Mouse (Mus musculus): ENCODE data around the gene Degs2. TPM values are rescaled to one million over a fixed set of nuclear protein-coding genes. Genes with fewer than 3 reads are reported as not detected.

Gene Degs2
- total RNA-seq, 2 experiments from 2014 or later, result not detected

DNA sequence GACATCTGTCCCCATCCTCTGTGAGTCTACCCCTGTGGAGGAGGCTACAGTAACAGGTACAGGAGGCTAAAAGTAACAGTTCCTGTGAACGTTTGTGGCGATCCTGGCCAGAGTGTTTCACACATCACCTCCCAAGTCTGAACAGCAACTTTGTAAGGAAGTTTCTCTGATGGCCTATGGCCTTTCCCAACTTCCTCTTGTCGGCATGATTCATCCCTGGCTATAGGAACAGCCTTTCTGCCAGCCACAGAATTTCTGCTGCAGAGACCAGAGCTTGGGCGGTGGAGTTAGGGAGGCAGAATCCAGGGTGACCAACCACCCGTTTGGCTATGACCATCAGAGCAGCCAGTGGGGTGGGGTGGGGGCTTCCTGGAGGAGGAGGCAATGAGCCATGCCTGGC lies 2.1 kb downstream of the Degs2 start:
- DNase-seq, result no peak

DNA sequence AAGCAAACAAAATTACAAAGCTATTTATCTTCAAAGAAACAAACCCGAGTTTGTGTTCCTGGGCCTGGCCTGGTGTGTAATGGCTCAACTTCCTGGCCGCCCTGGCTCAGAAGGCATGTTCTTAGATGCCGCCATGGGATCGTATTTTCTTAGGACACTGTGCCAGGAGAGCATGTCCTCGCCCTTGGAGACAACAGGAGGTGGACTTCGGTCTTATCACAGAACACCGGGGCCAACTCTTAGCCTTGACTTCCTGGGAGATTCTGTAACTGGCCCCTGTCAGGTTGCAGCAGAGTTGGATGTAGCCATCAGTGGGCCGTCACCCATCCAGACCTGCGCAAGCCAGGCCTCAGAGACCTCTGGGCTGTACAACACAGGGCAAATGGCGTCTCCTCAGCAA lies 2.5 kb downstream of the Degs2 start:
- DNase-seq, result no peak

DNA sequence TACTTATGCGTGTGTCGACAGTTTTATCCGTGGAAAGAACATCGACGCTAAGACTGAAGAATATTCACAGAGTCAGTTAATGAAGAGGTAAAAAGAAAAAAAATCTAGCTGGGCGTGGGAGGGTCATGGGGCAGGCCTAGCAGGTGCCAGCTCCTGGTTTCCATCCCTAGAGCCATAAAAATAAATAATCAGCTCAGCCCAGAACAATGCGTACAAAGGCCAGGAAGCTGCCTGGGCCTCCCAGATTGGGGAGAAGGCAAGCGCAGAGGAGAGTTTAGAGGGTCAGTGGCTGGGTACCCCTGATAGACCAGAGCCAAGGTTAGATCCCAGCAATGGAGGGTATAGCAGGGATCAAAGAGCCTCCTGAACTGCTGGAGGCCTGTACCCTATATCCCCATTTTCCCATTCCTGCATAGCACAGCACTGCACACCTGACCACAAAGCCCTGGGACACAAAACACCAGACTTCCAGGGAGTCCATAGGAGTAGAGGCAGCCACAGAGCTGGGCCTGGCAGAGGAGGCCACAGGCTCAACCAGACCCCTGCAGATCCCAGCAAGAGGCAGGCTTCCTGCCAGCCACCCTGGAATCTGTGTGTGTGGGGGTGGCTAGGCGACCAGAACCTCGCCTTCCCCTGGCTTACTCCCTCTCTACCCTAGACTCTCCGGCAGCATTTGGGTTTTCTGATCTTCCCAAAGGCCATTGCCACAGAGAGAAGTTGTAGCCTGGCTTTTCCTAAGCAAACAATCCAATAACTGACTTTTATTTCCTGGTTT lies 3.2 kb downstream of the Degs2 start:
- DNase-seq, result no peak

DNA sequence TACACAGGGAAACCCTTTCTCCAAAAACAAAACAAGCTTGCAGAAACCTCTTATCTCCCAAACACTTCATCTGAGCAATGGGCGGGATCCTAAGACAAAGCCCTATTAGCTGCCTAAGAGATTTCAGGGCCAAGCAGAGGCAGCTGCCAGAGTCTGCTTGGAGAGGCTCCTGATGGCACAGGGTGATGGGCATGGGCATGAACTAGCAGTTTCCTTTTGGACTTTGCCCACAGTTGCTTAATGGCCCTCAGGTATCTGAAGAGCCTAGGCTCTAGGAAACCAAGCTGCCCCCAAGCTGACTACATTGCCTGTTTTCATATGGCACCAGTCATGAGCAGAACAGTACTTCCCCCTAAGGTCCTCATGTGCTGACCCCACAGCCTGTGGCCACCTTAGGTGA lies 7.9 kb downstream of the Degs2 start:
- no peak for DNase-seq

DNA sequence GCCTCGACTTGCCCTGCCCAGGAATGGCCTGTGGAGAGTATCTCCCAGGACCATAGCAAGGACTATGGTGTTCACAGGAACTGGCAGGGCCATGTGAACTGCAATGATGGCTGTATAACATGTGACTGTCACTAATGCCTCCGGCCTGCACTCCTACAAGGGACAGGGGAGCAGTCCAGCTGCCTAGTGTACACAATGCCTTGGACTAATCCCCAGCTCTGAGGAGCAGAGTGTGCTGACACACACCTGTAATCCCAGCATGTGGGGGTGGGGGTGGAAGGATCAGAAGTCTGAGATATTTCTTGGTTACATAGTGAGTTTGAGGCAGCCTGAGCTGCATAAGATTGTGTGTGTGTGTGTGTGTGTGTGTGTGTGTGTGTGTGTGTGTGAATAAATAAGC lies 8.5 kb downstream of the Degs2 start:
- DNase-seq, result no peak

DNA sequence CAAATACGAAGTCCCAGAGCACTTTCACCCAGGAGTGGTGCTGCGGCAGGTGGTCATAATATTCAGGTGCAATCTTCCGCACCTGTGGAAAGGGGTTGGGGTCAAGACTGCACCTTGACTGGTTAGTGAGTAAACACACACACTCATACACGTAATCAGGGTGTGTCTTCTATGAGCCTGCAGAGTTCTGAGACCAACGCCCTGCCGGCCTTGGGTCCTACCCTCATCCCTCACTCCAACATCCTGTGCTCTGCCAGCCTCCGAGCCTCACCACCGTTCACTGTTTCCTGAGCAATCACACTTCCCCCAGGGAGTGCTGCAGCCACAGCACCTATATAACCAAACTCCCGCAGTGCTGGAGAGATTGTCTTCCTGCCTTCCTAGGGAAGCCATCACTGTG lies 11.6 kb downstream of the Degs2 start:
- DNase-seq, result no peak

DNA sequence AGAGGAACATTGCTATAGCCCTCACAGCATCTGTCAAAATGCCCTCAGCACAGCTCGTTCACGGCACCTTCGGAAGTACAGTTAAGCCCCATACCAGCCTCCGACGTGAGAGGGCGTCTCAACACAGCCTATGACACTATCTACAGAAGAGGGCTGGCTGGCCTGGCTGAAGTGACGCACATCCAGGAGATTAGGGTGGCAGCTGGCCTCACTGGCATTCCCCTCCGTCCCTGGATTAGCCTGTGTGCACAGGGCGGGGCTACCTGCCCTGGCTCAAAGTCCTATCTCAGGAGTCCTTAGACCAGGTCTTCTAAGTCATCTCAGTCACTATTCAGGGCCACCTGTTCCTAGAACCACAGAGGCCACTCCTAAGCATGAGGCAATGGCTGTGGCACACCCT lies 12.9 kb downstream of the Degs2 start:
- DNase-seq, result no peak

DNA sequence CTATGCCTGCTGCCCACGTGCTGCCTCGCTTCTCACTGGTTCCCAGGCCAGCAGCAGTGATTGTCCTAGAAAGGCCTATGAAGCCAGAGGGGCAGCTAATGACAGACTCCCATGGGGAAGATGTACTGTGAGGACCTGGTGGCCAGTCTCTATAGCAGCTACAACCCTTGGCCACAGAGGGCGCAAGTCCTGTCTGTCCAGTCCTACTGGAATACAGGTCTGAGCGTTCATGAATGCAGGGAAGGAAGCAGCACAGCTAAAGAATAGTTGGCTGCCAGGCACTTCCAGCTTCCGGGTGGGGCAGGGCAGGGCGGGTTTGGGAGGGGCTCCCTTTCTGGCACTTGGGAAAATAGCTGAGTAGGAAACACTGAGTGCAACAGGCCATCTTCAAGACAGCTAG lies 15.2 kb downstream of the Degs2 start:
- DNase-seq, result no peak

DNA sequence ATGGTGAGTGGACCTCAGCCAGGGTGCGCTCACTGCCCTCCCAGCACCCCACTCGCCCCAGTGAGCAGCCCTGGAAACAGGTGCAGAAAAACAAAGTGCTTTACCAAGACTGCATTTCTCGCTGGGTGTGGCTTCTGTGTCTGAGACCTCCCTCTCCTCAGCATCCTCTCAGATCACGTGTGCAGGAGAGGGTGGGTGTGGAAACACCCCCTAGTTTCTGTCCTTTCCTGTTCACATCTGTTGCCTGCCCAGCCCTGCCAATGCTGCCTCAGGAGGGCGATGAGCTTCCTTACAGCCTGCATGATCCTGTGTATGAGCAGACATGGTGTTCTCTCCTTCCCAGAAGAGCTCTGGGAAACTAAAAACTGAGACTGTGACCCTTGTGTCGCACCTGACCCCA lies 15.7 kb downstream of the Degs2 start:
- no peak for DNase-seq

DNA sequence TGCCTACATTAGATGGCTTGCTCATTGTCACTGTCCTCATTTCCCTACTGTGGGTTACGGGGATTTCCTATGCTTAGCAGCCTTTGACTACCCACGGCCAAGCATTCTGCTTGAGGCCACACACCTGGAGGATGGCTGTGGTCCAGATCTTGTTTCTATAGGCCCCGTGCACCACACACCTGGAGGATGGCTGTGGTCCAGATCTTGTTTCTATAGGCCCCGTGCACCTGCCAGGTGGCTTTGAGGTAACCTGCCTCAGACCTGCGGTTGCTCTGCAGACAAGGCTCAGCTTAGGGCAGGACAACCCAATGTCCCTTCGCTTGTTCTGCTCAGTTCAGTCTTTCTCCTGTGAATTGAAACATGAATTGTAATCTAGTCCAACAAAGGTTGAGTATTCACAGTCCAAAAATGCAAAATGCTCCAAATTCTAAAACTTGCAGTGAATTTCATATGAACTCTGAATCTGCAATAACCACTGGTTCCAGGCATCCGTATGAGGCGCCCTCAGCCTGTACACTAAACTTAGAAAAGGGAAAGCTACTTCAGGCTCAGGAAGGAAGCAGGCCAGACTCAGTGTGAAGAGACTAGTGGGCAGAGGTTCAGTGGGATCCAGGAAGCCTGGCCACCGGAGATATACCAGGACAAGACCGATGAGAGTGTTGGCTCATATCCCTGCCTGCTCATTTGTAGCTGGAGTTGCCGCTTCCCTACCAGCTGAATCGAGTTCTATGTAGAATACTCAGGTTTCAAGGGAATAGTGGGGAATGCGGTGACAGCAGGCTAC lies 19.7 kb downstream of the Degs2 start:
- no peak for DNase-seq

DNA sequence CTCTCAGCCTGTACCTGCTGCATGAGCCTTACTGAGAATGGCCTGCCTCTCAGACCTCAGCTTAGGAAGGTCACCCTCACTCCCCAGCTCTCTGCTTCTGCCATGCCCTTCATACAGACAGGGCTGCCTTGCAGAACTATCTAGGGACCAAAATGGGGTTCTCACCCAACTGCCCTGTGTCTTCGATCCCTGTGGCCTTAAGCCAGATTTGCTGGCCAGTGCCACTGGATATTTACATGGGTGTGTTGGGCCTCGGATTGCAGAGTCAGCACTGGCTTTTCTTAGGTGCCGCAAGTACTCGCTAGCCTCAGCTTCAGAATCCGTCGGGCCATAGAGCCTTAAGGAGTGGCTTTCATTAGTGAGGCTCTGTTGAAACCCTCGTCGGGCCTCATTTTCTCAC lies 21.3 kb downstream of the Degs2 start:
- peak; percentile 47 for DNase-seq

DNA sequence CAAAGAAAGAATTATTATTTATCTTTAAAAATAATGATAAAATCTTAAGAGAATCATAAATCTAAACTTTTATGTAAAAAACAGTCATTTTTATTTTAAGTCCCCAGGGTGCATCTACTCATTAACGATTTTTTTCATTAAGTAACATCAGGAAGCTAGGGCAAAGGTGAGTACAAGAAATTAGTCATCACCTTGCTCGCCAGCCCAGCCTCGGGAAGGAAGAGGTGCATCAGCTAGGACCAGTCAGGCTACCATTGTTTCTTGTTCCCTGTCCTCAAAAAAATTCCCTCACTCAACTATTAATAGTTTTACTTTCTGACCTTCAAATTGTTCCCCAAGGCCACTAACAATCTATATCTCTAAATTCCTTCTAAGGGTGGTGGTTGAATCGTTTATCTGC lies 23.7 kb downstream of the Degs2 start:
- no peak for DNase-seq

DNA sequence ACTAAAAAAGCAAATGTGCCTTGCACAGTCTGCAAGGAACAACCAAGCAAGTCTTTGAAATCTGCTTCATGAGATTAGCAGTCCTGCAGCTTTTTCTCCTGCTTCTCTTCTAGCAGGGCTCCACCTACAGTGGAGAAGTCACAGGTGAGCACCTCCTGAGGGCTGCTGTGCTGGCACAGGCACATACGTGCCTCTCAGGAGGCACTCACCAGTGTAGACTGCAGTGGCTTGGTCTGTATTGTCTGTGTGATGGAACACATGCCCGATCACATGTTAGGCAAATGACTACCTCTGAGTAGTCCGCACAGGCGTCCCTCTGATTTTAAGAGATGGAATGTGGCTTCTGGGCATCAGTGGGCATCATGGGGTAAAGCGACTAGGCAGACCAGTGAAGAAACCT lies 25.0 kb downstream of the Degs2 start:
- DNase-seq, result no peak

DNA sequence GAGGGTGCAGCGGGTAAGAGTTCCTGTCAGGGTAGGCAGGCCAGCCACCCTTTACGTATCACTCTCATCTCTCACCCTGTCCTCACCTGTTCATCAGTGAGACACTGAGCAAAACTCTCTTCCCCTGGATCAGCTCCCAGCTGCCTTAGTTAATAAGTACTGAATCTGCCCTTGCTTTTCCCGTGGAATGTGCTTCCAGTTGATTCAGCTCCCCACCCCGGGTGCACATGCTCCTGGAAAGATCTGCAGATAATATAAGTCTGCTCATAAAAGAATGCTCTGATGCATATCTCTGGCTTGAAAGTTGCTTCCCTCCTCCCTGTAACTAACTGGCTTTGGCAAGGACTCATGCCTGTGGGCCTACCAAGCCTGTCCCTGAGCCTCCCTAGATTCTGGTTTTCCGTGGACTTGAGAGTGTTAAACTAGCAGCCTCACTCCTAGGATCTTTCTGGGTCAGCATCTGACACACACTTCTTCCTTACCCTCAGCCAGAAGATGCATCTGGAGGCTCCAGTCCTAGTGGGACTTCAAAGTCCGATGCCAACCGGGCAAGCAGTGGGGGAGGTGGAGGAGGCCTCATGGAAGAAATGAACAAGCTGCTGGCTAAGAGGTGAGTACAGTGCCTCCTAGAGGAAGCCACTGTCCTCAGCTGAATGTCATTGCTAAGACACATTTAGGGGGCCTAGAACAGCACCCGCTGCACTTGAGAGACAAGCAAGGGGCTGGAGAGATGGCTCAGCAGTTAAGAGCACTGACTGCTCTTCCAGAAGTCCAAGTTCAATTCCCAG lies 26.3 kb downstream of the Degs2 start:
- no peak for DNase-seq

DNA sequence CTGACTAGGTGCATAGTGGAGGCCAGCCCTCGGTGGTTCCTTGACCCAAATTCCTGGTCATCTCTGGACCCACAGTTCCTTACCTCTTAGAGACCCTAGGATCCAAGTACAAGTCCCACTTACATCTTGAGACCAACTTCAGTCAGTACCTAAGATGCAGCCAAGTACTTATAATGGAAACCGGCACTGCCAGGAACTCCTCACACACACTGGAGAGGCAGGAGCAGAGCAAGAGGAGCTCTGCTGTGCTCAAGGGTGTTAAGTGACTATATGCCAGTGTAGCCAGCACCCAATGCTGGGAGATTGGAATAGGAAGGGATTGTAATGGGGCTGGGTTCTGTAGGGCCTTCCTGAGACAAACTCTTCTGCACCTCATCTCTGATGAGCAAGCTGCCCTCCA lies 27.2 kb downstream of the Degs2 start:
- DNase-seq, result no peak

DNA sequence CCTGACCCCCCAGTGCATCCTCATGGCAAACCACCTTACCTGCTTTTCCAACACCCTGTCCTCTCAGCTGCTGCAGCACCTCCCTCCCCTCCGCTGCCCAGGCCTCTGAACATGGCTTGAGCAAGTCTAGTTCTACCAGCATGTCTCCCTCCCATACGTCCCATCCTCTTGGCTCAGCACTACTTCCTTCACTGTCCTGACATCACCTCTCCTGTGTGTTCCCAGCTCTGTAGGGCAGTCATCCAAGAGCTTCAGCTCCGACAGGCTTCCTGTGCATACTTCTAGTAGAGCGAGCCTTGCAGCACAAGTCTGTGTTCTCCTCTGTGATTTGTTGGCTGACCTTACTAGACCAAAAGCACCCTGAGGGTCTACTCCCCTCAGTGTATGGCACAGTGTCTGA lies 27.6 kb downstream of the Degs2 start:
- DNase-seq, result peak; percentile 31

DNA sequence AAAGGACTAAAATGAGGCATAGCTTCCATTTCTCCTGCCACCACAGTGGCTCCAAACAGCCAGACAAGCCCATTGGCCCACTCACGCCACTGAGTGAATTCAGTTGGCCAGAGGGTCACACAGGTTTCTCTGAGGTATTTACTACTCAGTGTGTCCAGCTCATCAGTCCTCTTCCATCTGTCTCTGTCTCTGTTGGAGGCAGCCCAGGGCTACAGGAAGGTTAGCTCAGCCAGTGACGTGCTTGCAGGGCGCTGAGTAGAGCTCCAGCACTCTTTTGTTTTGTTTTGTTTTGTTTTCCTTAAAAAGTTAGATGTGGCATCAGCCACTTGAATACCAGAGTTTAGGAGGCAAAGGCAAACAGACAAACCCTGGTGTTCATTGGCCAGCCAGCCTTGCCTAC lies 28.6 kb downstream of the Degs2 start:
- DNase-seq, result no peak

DNA sequence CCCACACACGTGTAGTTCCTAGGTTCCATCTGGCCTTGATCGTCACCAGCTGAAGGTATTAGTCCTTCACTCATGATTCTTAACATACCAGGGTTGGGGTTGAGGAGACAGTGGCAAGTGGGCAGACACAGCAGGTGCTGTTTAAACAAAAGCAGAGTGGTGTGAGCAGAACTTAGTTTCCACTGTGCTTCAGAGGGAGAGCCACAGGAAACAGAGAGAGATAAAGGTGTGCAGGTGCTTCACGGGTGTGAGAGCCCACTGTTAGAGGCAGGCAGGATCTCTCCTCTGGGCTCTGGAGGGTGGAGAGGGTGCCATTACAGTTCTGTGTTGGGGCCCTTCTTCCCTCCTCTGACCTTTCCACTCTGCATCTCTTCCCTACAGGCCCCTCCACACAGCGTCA lies 29.2 kb downstream of the Degs2 start:
- DNase-seq, result no peak

DNA sequence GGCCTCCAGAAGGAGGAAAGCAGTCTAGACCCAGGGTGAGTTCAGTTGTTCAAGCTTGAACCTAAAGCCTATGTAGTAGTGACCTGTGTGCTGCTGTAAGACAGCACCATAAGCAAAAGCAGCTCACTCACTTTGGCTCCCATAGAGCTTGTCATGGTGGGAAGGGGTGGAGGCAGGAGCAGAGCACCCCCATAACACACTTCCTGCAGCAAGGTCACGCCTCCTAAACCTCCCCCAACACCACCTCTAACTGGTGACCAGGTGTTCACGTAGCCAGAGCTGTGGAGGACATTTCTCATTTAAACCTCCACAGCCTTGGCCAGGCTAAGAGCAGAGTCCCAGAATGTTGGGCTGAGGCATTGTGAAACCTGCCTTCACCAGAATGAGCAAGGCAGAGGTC lies 30.6 kb downstream of the Degs2 start:
- no peak for DNase-seq

DNA sequence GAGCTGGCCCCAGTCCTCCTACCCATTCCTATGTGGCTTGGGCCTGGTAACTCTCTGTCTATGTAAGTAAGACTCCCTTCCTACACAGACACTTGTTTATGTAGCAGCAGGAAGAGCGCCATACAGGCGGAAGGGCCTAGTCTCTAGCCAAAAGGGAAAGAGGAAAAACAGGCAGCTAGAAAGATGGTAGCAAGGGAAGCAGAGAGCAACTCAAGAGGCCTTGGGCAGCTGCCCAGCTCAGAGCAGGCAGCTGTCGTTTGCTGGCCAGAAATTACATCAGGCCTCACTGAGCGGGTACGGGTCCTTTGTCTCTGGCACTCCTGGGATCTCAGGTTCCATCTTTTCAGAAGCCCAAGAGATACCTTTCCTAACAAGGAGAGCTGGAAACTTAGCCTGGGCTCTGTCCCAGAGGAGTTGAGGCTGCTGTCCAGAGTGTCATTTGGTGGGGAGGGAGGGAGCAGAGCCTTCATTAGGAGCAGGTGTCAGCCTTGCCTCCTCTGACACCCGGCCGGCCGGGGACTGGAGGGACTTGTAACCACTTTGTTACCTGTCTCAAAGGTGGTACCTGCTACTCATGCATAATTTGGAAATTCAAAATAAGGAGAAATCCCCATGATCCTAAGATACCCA lies 33.4 kb downstream of the Degs2 start:
- DNase-seq, result no peak

DNA sequence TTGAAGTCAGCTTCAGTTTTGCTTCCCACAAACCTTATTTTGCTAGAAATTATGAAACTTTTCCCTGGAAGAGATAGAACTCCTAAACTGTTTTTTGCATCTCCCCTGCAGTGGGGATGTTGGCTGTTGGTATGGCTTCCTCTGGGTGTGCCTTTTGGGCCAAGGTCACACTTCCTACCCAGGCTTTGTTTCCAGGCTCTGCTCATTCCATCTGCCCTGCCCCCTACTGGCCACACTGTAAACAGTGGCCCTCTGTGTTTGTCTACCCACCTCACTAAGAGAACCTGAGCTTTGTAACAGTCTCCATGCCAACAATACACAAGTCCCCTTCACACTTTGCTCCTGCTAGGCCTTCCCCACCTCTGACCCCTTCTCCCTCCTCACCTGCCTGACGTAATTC lies 44.8 kb downstream of the Degs2 start:
- peak; percentile 66 for DNase-seq

Data from adrenal gland, postnatal 10 days (tissue).